Mouse (Mus musculus): ENCODE data around the gene Unc45a. TPM values are rescaled to one million over a fixed set of nuclear protein-coding genes. Genes with fewer than 3 reads are reported as not detected.

The Unc45a gene
- polyA plus RNA-seq, 1 experiment: 102 TPM

- no peak for DNase-seq
- Histone ChIP-seq H3K4me1 (ENCODE audit: control insufficient read depth, insufficient read depth, low read length) (peaks cover 2% of the 10 kb centered on the region), H3K4me3 (replicated peaks; ENCODE audit: extremely low read depth, low read depth, low read length) (no peak overlapping the region)
- TF ChIP-seq POLR2A (IDR thresholded peaks at IDR 0.05; ENCODE audit: borderline replicate concordance, extremely low read depth, low read depth, low read length) (no peak), CTCF (IDR thresholded peaks at IDR 0.05; ENCODE audit: insufficient read depth, low read length) (no peak)
- WGBS: 46% methylated on average over 3 of the region's 3 CpGs
These were observed 41.2 kb downstream of the Unc45a start for GRCm38 (mm10) chr7:80299568-80299967.

GRCm38 (mm10) chr7:80298754-80299153 is 42.1 kb downstream of the Unc45a start:
- Histone ChIP-seq H3K4me3 (replicated peaks; ENCODE audit: extremely low read depth, low read depth, low read length) (no peak overlapping the region), H3K4me1 (ENCODE audit: control insufficient read depth, insufficient read depth, low read length) (peaks cover 2% of the 10 kb centered on the region)
- TF ChIP-seq POLR2A (IDR thresholded peaks at IDR 0.05; ENCODE audit: borderline replicate concordance, extremely low read depth, low read depth, low read length): no peak
- TF ChIP-seq CTCF (IDR thresholded peaks at IDR 0.05; ENCODE audit: insufficient read depth, low read length): no peak
- WGBS: 87% methylated on average over 4 of the region's 4 CpGs
- no peak for DNase-seq

GRCm38 (mm10) chr7:80297041-80297440 is 43.8 kb downstream of the Unc45a start:
- no peak for DNase-seq
- Histone ChIP-seq H3K4me1 (ENCODE audit: control insufficient read depth, insufficient read depth, low read length) (peaks cover 2% of the 10 kb centered on the region), H3K4me3 (replicated peaks; ENCODE audit: extremely low read depth, low read depth, low read length) (no peak overlapping the region)
- TF ChIP-seq CTCF (IDR thresholded peaks at IDR 0.05; ENCODE audit: insufficient read depth, low read length) (no peak), POLR2A (IDR thresholded peaks at IDR 0.05; ENCODE audit: borderline replicate concordance, extremely low read depth, low read depth, low read length) (no peak)
- WGBS: 74% methylated on average over 3 of the region's 3 CpGs

GRCm38 (mm10) chr7:80296462-80296861 is 44.3 kb downstream of the Unc45a start:
- no peak for DNase-seq
- TF ChIP-seq CTCF (IDR thresholded peaks at IDR 0.05; ENCODE audit: insufficient read depth, low read length) (no peak), POLR2A (IDR thresholded peaks at IDR 0.05; ENCODE audit: borderline replicate concordance, extremely low read depth, low read depth, low read length) (no peak)
- peaks cover 2% of the 10 kb centered on the region for H3K4me1 ChIP-seq (ENCODE audit: control insufficient read depth, insufficient read depth, low read length)
- 89% methylated on average over 6 of the region's 6 CpGs for WGBS
- no peak overlapping the region for H3K4me3 ChIP-seq (replicated peaks; ENCODE audit: extremely low read depth, low read depth, low read length)

GRCm38 (mm10) chr7:80294764-80295648 is 45.8 kb downstream of the Unc45a start:
- Histone ChIP-seq H3K4me3 (replicated peaks; ENCODE audit: extremely low read depth, low read depth, low read length) (peak overlapping the region; percentile 92), H3K4me1 (ENCODE audit: control insufficient read depth, insufficient read depth, low read length) (peaks cover 2% of the 10 kb centered on the region)
- 4% methylated on average over 37 of the region's 37 CpGs for WGBS
- no peak for DNase-seq
- TF ChIP-seq POLR2A (IDR thresholded peaks at IDR 0.05; ENCODE audit: borderline replicate concordance, extremely low read depth, low read depth, low read length) (no peak), CTCF (IDR thresholded peaks at IDR 0.05; ENCODE audit: insufficient read depth, low read length) (no peak)

GRCm38 (mm10) chr7:80294062-80294763 is 46.6 kb downstream of the Unc45a start, which contains the start of gene Prc1:
TSS of gene Prc1 (plus strand) at chr7:80294450.
- H3K4me1 ChIP-seq (ENCODE audit: control insufficient read depth, insufficient read depth, low read length): peaks cover 2% of the 10 kb centered on the region
- WGBS: under 1% methylated on average over 52 of the region's 52 CpGs
- TF ChIP-seq CTCF (IDR thresholded peaks at IDR 0.05; ENCODE audit: insufficient read depth, low read length) (no peak), POLR2A (IDR thresholded peaks at IDR 0.05; ENCODE audit: borderline replicate concordance, extremely low read depth, low read depth, low read length) (peak; percentile 48; the same call in 1 of the 2 replicates)
- H3K4me3 ChIP-seq (replicated peaks; ENCODE audit: extremely low read depth, low read depth, low read length): peak within 1 kb of the TSS; percentile 92
- DNase-seq: peak; percentile 99

- TF ChIP-seq CTCF (IDR thresholded peaks at IDR 0.05; ENCODE audit: insufficient read depth, low read length): no peak
- 76% methylated on average over 10 of the region's 10 CpGs for whole genome bisulfite sequencing
- H3K4me3 ChIP-seq (replicated peaks; ENCODE audit: extremely low read depth, low read depth, low read length): no peak overlapping the region
- H3K4me1 ChIP-seq (ENCODE audit: control insufficient read depth, insufficient read depth, low read length): no peaks in the 10 kb centered on the region
- no peak for DNase-seq
These were observed 53.1 kb downstream of the Unc45a start for GRCm38 (mm10) chr7:80287736-80288135.

GRCm38 (mm10) chr7:80285725-80286124 is 55.1 kb downstream of the Unc45a start:
- DNase-seq: no peak
- H3K4me3 ChIP-seq (replicated peaks; ENCODE audit: extremely low read depth, low read depth, low read length): no peak overlapping the region
- no peak for TF ChIP-seq POLR2A (IDR thresholded peaks at IDR 0.05; ENCODE audit: borderline replicate concordance, extremely low read depth, low read depth, low read length)
- TF ChIP-seq CTCF (IDR thresholded peaks at IDR 0.05; ENCODE audit: insufficient read depth, low read length): no peak
- 83% methylated on average over 6 of the region's 6 CpGs for WGBS
- H3K4me1 ChIP-seq (ENCODE audit: control insufficient read depth, insufficient read depth, low read length): no peaks in the 10 kb centered on the region

- 63% methylated on average over 5 of the region's 5 CpGs for WGBS
- Histone ChIP-seq H3K4me1 (ENCODE audit: control insufficient read depth, insufficient read depth, low read length) (no peaks in the 10 kb centered on the region), H3K4me3 (replicated peaks; ENCODE audit: extremely low read depth, low read depth, low read length) (no peak overlapping the region)
- TF ChIP-seq CTCF (IDR thresholded peaks at IDR 0.05; ENCODE audit: insufficient read depth, low read length): no peak
- TF ChIP-seq POLR2A (IDR thresholded peaks at IDR 0.05; ENCODE audit: borderline replicate concordance, extremely low read depth, low read depth, low read length): no peak
- DNase-seq: peak; percentile 37
These were observed 56.4 kb downstream of the Unc45a start for GRCm38 (mm10) chr7:80284391-80284790.
